Mouse (Mus musculus): ENCODE results near the gene Tbl1xr1.

Gene Tbl1xr1

DNA sequence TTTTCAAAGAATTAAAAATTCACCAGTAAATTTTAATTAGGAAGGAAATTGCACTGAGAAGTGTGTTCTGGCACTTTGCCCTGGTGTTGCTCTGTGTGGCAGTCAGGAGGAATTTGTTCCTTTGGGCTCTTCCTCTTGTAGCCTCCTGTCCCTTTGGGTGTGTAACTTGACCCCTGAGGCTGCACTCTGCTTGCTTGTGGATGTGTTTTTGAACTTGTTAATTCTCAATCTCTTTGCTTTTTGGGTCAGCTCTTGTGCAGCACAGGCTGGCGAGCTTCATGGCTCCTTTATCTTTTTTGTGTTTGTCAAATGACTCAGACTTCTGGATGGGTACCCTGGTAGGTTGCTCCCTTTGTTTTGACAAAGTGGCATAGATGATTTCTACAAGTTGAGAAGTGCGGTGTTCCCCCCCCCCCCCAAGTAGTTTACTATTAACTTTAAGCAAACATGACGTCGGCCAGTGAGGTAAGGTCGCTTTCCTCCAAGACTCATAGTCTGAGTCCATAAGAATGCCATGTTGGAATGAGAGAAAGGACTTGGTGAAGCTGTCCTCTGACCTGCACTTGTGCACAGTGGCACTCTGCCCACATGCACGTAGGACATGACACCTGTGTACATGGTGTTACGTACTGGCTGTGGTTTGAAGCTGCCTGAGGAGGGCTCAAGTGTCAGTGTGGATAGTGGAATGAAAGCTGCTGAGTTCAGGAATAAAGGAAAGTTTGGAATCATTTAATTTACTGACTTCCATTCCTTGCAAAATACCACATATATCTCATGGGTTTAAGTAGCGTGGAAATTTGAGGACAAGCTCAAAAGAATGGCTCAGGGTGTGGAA, 14.2 kb downstream of the Tbl1xr1 start:
- DNase-seq (ENCODE audit: low spot score in 2 of 2): no peak

DNA sequence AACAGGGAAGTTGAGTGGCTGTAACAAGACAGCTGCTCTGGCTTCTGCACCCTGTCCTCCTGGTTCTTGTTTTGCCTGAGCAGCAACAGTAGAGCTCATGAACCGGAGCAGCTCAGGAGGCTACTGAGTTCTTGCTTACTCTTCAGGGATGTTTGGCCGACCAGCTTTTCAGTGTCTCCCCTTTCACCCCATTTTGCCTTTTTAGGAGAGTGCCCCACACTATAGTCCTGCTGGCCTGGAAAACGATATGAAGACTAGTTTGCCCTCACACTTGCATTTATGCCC, 14.8 kb downstream of the Tbl1xr1 start:
- no peak for DNase-seq (ENCODE audit: low spot score in 2 of 2)

DNA sequence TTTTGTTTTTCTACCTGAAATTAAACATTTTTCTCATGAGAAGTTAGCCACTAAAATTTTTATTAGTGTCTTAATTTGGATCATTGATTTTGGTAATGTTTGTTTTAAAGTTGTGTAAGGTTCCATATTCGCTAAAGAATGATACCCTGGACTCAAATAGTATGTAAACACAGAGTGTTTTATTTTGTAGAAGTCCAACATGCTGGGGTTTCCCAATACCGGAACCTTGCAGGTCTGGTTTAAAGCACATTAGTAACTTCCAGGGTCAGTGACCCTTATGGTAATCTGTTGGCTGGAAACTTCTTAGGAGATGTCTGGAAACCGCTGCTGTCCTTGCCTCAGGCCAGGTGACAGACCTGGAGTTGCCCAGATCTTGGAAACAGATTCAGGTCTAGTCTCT, 15.2 kb downstream of the Tbl1xr1 start:
- no peak for DNase-seq (ENCODE audit: low spot score in 2 of 2)

DNA sequence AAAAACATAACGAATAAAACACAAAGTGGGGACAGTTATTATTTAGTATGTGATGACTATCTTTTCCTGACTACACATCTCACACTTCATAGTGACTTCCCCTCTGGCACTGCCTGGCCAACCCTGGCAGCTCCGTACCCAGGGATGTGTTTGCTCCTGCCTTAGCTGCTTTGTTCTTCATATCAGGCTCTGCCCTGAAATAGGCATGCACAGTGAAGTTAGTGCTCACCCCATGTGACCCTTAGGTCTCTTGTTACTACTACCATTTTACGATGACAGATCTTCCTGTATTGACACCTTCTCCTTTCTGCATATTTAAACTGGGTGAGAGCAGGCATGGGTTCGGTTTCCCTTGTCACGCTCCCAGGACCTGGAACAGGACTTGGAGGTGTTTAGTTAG, 16.3 kb downstream of the Tbl1xr1 start:
- no peak for DNase-seq (ENCODE audit: low spot score in 2 of 2)

DNA sequence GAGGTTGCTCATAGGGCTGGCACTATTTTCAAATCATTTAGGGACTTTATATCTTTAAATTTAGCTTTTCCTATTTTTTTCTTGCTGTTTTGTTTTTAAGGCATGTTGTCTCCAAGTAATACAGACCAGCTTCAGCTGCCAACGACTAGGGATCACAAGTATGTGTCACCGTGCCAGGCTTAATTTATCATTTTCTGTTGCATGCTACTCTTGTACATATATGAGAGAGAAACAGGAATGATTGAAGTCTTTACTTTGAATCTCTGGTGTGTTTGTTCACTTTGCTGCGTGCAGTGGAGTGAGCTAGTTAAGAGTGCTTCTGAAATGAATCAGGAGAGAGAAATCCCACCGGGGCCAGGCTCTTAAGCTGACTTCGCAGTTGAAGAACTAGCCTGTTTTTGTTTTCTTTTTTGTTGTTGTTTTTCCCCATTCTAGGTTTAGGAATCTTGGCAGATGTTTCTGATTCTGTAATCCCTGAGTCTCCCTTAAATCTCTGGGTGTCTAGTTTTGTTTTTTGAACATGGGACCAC, 27.6 kb downstream of the Tbl1xr1 start:
- no peak for DNase-seq (ENCODE audit: low spot score in 2 of 2)

DNA sequence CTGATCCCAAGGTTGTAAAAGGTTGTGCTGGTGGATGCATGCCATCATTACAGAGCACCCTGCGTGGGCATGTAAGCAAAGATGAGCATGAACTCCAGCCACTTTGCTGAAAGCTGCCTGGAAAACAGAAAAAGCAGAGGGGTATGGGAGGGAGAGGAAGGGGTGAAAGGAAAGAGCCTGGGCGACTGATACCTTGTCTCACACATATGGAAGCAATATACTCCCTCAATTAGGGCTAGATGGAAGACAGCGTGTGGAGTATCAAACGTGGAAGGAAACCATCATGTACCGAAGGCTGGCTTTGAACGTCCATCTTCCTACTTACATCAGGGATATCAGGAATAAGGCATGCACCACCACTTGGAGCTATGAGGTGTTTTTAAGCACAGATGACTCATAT, 29.0 kb downstream of the Tbl1xr1 start:
- DNase-seq (ENCODE audit: low spot score in 2 of 2): no peak

DNA sequence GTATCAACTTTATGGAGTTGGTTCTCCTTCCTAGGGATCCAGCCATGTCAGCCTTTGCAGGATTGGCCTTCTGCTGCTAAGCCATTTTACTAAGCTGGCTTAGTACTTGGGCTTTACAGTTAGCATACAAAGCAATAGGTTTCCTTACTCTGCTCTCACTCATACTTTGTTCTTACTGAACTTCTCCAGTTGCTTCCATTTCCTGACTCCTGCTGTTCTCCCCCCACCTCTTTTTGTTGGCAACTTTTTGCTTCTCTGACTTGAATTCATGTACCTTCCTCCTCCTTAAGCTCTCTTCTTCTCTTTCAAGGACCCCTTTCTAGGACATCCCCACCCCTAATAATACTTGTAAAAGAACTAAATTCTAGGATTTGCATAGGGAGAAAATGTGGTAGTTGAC, 31.6 kb downstream of the Tbl1xr1 start:
- DNase-seq (ENCODE audit: low spot score in 2 of 2): no peak

DNA sequence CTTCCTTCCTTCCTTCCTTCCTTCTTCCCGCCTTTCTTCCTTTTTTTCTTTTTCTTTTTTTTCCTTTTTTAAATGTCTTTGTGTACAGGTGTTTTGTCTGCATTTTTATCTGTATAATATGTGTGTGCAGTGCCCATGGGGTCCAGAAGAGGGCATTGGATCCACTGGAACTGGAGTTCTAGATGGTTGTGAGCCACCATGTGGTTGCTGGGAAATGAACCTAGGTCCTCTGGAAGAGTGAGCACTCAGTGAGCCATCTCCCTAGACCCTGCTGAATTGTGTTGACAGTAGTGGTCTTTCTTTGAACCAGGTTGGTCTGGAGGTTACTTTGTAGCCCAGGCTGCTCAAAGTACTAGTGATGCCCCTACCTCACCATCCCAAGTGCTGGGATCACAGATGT, 33.2 kb downstream of the Tbl1xr1 start:
- DNase-seq (ENCODE audit: low spot score in 2 of 2): no peak

DNA sequence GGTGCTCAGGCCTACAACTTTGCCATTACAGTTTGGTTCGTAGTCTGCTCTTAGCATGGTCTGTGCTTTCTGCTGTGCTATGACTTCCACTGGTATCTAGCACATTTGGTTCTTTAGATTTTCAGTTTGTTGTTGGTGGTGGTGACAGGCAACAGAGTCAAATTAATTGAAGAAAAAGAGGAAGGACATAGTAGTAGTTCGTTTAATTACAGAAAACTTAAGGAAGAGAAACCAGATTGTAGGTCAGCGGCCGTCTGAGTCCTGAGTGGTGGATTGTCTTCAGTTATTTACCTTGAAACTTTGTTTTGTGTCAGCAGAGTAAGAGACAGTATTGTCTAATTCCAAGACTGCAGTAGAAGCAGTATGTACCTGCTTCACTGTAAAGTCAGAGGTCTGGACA, 37.3 kb downstream of the Tbl1xr1 start:
- DNase-seq (ENCODE audit: low spot score in 2 of 2): no peak

DNA sequence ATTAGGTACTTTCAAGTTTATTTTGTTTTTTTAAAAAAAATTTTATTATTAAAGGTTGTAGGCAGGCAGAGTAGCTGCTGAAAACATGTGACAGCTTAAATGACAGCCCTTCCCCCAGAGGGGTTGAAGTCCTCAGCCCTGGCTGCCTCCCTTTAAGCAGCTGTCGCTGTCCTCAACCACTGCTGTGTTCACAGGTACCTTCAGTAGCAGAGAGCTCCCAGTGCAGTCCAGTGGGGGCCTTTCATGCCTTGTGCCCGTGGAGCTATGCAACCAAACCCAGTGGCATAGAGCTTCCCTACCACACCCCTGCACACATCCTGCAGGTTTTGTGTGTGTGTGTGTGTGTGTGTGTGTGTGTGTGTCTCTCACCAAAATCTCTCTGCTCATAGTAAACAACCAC, 38.8 kb downstream of the Tbl1xr1 start:
- no peak for DNase-seq (ENCODE audit: low spot score in 2 of 2)

DNA sequence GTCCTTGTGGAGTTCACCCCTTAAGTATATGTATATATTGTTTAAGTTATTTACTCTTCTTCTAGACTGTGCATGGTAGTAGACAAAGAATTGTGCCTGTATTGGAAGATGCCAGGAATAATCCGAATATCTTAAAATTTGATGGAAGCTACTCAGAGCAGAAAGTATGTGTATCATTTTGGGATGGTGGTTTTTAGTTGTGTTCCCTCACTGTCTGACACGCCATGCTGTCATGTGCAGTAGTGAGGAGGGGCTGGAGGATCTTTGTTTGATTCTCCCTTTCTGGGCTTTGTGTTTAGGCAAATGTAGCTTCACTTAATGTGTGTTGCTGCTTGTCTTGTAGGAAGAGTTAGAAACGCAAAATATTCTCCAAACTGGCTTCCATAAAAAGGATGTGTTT, 39.2 kb downstream of the Tbl1xr1 start:
- DNase-seq (ENCODE audit: low spot score in 2 of 2): no peak

DNA sequence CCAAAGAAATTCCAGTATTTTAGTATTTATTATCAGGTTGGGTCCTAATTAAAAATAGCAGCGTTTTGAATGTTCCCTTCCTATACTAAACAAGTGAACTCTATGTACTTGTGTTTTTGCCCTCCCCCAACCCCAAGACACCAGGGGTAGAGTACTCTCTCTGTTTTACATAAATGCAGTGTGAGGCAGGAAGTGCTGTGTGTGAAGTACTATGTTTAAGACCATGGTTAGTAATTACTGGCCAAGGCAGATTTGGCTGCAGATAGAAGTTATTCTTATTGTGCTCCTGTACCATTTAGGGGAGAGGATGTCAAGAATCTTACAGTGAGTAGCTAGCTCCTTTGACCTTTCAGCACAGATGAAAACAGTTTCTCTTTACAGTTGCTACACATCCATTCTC, 39.7 kb downstream of the Tbl1xr1 start:
- DNase-seq (ENCODE audit: low spot score in 2 of 2): no peak

DNA sequence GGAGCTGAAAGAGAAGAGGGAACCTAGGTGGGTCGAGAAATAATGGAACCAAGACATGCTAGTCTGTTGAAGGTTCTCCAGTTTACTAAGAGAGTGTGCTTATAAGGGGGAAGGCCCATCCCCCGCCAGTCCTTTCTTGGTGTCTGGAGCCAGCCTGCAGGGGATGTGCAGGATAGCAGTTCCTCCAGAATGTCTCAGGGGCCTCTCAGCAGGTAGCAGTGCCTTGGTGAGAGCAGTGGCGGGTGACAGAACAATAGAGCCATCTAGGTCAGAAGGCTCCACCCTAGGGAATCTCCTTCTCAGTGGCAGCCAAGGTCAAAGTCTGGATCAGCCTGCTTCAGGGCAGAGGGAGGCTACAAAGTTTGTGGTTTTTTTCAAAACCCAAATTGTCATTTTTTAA, 45.3 kb downstream of the Tbl1xr1 start:
- DNase-seq (ENCODE audit: low spot score in 2 of 2): no peak

DNA sequence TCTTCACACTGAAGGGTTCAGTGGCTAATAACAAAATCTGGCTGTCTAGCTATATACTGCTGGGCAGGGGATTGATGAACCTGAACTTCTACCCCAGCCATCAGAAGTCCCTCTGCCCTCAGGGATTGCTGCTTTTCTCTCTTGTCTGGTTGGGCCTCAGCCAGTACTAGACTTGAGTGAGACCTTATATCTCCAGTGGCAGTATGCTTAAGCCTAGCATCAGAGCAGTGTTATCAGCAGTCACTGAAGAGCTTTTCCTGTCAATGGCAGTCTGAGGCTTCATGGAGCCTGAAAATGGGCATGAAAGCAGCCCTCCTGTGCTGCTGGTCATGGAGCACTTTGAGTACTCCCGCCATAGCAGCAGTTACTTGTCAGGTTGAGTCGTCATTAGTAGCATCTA, 46.7 kb downstream of the Tbl1xr1 start:
- DNase-seq (ENCODE audit: low spot score in 2 of 2): no peak

DNA sequence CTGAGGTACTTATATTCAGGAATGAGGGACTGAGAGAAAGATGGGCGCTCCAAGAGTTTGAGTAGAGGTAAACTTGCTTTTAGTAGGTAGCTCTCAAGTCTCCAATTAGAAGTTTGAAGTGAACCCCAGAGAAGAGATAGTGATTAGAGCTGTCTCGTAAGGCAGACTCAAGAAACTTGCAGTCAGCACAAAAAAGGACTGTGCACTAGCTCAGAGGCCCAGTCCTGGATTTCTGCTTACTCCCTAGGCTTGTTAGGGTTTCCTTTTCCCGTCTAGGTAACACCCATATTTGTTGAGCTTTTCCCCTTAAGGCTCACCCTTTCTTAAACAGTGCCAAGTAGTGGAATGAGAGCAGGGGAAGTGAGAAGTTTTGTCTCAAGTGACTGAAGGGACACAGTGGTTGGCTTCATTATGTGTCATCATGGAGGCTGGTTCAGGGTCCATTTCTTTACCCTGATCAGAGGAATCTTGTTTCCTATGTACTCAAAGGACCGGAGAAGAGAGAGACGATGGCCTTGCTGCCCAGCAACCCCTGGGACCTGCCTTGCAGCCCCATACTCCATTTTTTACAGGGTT, 49.9 kb downstream of the Tbl1xr1 start:
- no peak for DNase-seq (ENCODE audit: low spot score in 2 of 2)

DNA sequence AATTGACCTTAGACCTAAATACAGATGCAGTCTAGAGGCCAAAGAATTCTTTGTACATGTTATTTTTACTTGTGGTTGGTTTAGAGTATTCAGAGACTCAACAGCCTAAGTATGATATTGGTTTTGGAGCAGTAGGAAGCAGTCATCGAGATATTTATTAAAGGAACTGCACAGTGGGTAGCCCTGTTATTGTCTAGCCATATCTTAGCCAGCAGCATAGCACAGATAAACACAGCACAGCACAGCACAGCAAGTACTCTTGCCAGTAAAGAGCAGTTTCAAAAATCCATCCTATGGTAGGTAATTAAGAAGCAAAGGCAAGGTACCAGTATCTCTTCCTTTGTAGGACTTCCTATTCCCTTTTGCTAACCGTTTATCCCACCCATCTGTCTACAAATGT, 54.8 kb downstream of the Tbl1xr1 start:
- no peak for DNase-seq (ENCODE audit: low spot score in 2 of 2)

DNA sequence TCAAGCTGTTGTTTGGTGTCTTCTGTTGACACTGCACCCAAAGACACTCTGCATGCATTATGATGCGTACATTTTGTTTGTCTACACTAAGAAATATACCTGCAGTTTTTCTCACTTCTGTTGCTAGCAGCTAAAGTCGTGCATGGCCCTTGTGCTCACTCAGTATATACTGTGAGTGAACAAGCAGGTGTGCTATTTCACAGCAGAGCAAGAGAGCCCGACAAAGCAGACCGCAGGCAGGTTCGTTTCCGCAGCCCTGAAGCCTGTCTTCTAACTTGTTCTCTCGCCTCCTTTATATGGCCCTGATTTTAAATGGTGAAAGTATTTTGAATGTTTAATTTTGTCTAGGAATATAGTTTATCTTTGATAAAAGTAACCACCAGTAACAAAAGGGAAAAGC, 57.2 kb downstream of the Tbl1xr1 start:
- no peak for DNase-seq (ENCODE audit: low spot score in 2 of 2)

DNA sequence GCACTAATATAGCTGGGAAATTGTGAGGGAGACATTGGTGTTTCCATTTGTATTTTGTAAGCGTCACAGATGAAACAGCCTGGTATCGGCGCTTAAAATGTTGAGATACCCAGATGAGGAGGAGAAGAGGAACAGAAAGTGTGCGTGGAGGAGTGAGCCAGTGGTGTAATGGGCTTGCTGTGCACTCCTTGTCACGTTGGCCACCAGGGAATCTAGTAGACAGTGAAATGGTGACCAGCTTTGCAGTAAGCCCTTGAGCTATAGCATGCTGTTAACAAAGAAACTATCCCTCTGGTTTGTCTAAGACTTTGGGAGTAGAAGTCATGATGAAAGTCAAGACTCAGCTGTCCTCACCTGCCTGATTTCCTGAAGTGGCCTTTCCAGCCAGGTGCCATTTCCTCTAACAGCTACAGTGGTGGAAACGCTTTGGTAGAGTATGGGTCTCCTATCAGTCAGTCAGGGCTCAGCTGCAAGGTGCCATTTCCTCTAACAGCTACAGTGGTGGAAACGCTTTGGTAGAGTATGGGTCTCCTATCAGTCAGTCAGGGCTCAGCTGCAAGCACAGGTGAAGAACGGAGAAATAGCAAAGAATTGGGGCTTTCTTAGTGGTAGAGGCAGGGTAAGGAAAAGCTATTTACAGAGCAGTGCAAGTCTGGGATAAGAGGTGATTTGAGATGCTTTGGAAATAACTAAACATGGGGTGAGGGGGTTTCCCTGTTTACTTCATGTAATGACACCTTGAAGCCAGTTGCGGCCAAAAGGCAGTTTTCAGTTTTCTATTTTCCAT, 61.5 kb downstream of the Tbl1xr1 start:
- no peak for DNase-seq (ENCODE audit: low spot score in 2 of 2)

DNA sequence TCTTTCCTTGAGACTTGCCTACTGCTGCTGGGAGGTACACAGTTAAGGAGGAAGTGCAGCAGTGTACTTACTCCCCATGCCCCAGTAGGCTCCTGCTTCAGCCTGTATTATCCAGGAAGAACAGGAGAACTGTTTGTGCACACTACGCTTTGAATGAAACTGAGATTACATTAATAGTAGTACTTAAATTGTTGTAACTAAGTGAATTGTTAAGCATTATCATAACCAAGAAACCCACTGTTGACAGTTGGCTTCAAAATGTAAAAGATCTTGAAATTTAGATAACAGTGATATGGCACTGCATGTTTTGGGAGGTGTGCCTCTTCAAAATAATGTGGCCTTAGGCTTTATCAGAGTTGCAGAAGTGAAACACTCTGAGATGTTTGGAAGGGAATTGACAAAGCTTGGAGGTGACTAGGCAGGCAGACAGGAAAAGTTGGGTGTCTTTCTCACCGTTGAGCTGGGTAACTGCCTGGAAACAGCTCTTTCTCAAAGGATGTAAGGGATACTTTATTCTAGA, 62.2 kb downstream of the Tbl1xr1 start:
- DNase-seq (ENCODE audit: low spot score in 2 of 2): no peak

DNA sequence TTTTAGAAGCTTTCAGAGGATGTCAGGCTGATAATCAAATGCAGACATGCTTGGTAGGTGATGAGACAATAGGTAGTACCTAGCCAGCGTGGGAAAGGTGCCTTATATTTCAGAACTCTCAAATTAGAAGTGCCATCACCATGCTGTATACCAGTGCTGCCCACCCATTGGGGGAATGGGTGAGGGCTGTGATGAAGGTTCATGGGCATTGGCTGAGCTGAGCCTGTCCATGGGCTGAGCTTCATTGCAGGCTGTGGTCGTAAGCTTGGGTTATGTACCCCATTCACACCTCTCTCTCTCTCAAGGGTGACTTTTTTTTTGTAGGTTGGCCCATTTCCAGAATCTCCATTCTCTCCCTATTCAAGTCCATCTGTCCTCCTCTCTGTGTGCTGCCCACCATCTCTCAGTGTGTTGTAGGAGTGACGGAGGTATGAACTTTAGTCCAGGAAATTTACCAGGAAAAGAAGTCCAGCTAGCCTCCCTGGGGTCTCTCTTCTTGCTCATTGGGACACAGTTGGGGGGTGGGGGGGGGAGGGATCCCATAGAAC, 63.7 kb downstream of the Tbl1xr1 start:
- no peak for DNase-seq (ENCODE audit: low spot score in 2 of 2)

DNA sequence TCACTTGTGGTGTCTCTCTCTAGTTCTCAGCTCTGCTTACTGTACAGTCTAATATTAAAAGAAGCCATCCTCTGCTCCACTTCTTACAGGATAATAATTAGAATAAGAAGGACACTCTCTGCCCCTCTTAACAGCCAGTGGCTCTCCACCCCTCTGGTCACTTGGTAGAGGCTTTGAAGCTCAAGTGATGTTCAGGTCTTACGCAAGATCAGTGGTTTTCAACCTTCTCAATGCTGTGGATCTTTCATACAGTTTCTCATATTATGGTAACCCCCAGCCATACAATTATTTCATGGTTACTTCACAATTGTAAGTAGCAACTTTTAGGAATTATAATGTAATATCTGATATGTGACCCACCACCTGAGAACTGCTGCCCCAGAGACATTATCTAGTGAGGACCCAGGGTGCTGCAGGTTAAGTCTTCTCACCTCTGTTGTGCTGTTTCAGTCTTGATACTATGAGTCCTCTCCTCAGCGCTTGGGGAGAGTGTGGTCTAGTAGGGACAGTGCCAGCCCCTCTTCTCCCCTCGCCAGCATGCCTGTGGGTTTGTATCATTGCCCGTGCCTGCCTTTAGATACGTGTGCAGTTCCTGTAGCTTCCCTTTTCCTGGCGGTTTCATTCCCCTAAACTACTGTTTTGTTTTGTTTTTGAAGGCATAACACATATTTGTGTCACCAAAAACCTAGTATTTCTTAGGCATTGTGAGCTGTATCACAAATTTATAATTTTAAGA, 65.7 kb downstream of the Tbl1xr1 start:
- DNase-seq (ENCODE audit: low spot score in 2 of 2): no peak

Measured in right cerebral cortex, postnatal 36 days (tissue).